ENCODE assay signal across 15 mouse cellular contexts in the genomic region with DNA sequence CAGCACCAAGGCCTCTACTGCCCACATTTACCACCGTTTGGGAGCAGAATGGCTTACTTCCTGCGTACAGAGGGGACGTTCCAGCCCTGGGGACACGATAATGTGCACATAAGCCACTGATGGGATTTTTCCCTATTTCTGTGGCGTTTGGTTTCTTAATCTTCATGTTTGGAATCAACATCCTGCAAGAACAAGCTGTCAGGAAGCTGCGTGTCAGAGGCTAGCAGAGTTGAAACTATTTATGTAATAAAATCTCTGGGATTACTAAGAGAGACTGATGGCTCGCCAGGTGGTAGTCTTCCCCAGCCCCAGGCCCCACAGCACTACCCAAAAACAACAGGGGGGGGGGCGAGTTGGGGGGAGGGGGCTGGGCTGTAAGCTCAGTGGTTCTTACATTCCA. TPM values are rescaled to one million over a fixed set of nuclear protein-coding genes. Genes with fewer than 3 reads are reported as not detected.
DNase-seq lines count a peak whose midpoint lies in the region; ATAC-seq and TF ChIP-seq lines count a peak whose summit lies in the region.
"Had no signal": no experiment of that assay in that cellular context is flagged by ENCODE, and none has a peak within 500 bp of the region (broad histone marks: within the 10 kb centered on the region; RNA-seq: fewer than 3 reads in every experiment).

No protein-coding gene starts in this region.

- H3K4me3 ChIP-seq in embryonic facial prominence, embryonic 12.5 days = no peak overlapping the region
- H3K4me3 ChIP-seq in embryonic facial prominence, embryonic 10.5 days = no peak overlapping the region
- H3K4me3 ChIP-seq in kidney, embryonic 14.5 days (ENCODE audit: low read length) = no peak overlapping the region
- H3K4me3 ChIP-seq in lung, adult 2 months (replicated peaks; ENCODE audit: extremely low read depth, low read depth, low read length) = no peak overlapping the region
- H3K4me3 ChIP-seq in stomach, postnatal 0 days (ENCODE audit: low read depth, low read length) = no peak overlapping the region
- H3K4me3 ChIP-seq: heart, embryonic 12.5 days; limb, embryonic 13.5 days; midbrain, embryonic 15.5 days; neural tube, embryonic 12.5 days had no signal

- H3K4me1 ChIP-seq in embryonic facial prominence, embryonic 12.5 days = peaks cover 71% of the 10 kb centered on the region
- H3K4me1 ChIP-seq in embryonic facial prominence, embryonic 10.5 days = peaks cover 79% of the 10 kb centered on the region
- peaks cover 71% of the 10 kb centered on the region for H3K4me1 ChIP-seq in kidney, embryonic 14.5 days (ENCODE audit: control insufficient read depth, insufficient read depth, low read length)
- peaks cover 48% of the 10 kb centered on the region for H3K4me1 ChIP-seq in lung, adult 2 months (ENCODE audit: control insufficient read depth, insufficient read depth, low read length)
- peaks cover 17% of the 10 kb centered on the region for H3K4me1 ChIP-seq in stomach, postnatal 0 days (replicated peaks; ENCODE audit: control insufficient read depth, insufficient read depth)

- H3K9me3 ChIP-seq in embryonic facial prominence, embryonic 12.5 days = no peaks in the 10 kb centered on the region
- no peaks in the 10 kb centered on the region for H3K9me3 ChIP-seq in embryonic facial prominence, embryonic 10.5 days
- H3K9me3 ChIP-seq in kidney, embryonic 14.5 days (ENCODE audit: control insufficient read depth, low read length) = no peaks in the 10 kb centered on the region
- no peaks in the 10 kb centered on the region for H3K9me3 ChIP-seq in stomach, postnatal 0 days (ENCODE audit: control insufficient read depth, low read length)
- H3K9me3 ChIP-seq: forebrain, embryonic 10.5 days; heart, embryonic 12.5 days; limb, embryonic 13.5 days; midbrain, embryonic 15.5 days; neural tube, embryonic 12.5 days had no signal

- TF ChIP-seq EP300 in stomach, postnatal 0 days (optimal IDR thresholded peaks at IDR 0.05) = no peak

- WGBS in embryonic facial prominence, embryonic 12.5 days = 54% methylated on average over 8 of the region's 8 CpGs
- 67% methylated on average over 8 of the region's 8 CpGs for WGBS in embryonic facial prominence, embryonic 10.5 days
- whole genome bisulfite sequencing in kidney, embryonic 14.5 days = 35% methylated on average over 8 of the region's 8 CpGs
- WGBS in lung, adult 2 months = 23% methylated on average over 8 of the region's 8 CpGs
- 26% methylated on average over 8 of the region's 8 CpGs for WGBS in stomach, postnatal 0 days

- H3K27ac ChIP-seq in embryonic facial prominence, embryonic 12.5 days = peak overlapping the region; percentile 54; the same call in 1 of the 2 replicates
- no peak overlapping the region for H3K27ac ChIP-seq in embryonic facial prominence, embryonic 10.5 days (replicated peaks)
- peak overlapping the region; percentile 90; the same call in 1 of the 2 replicates for H3K27ac ChIP-seq in kidney, embryonic 14.5 days (ENCODE audit: low read depth, low read length)
- peak overlapping the region; percentile 90 for H3K27ac ChIP-seq in stomach, postnatal 0 days (replicated peaks)
- H3K27ac ChIP-seq: neural tube, embryonic 12.5 days had no signal

- no peak overlapping the region for H3K4me2 ChIP-seq in embryonic facial prominence, embryonic 12.5 days (replicated peaks)
- no peak overlapping the region for H3K4me2 ChIP-seq in kidney, embryonic 14.5 days (replicated peaks; ENCODE audit: low read depth, low read length)
- no peak overlapping the region; the same call in 1 of the 2 replicates for H3K4me2 ChIP-seq in stomach, postnatal 0 days (replicated peaks; ENCODE audit: low read depth)
- H3K4me2 ChIP-seq: heart, embryonic 12.5 days; limb, embryonic 13.5 days; midbrain, embryonic 15.5 days; neural tube, embryonic 12.5 days had no signal

- TF ChIP-seq CTCF in lung, adult 2 months (IDR thresholded peaks at IDR 0.05; ENCODE audit: insufficient read depth, low read length) = no peak
- TF ChIP-seq CTCF in stomach, postnatal 0 days (IDR thresholded peaks at IDR 0.05; ENCODE audit: low read depth) = no peak

- no peak for DNase-seq in embryonic facial prominence, embryonic 10.5 days (ENCODE audit: low spot score)
- DNase-seq in kidney, adult 18-20 months = no peak
- DNase-seq in lung, postnatal 10 days = peak; percentile 31
- no peak for DNase-seq in lung, adult 2 months
- peak; percentile 13 for DNase-seq in stomach, postnatal 0 days (ENCODE audit: low spot score)
- DNase-seq: cerebellum, adult 9-10 months had no signal

- no peak for ATAC-seq in embryonic facial prominence, embryonic 12.5 days (ENCODE audit: insufficient number of reproducible peaks, insufficient read depth, low FRiP score, low TSS enrichment)
- no peak for ATAC-seq in kidney, embryonic 14.5 days (ENCODE audit: low FRiP score, low TSS enrichment)
- ATAC-seq in stomach, postnatal 0 days (ENCODE audit: low FRiP score, low TSS enrichment) = no peak
- ATAC-seq in granulocyte monocyte progenitor cell, adult 5-6 weeks (replicated peaks; ENCODE audit: poor library complexity, severe bottlenecking) = no peak
- ATAC-seq: midbrain, embryonic 15.5 days; Patski had no signal

- no peak for TF ChIP-seq POLR2A in lung, adult 2 months (IDR thresholded peaks at IDR 0.05; ENCODE audit: borderline replicate concordance, extremely low read depth, low read depth, low read length)

- H3K36me3 ChIP-seq in embryonic facial prominence, embryonic 12.5 days = peaks cover 7% of the 10 kb centered on the region; the same call in 1 of the 2 replicates
- H3K36me3 ChIP-seq in embryonic facial prominence, embryonic 10.5 days (replicated peaks) = peaks cover 37% of the 10 kb centered on the region
- H3K36me3 ChIP-seq in kidney, embryonic 14.5 days (ENCODE audit: control insufficient read depth, insufficient read depth, low read length) = peaks cover 3% of the 10 kb centered on the region; the same call in 1 of the 2 replicates
- no peaks in the 10 kb centered on the region for H3K36me3 ChIP-seq in stomach, postnatal 0 days (ENCODE audit: control insufficient read depth, insufficient read depth, low read length)
- H3K36me3 ChIP-seq: heart, embryonic 12.5 days; midbrain, embryonic 15.5 days had no signal

- no peaks in the 10 kb centered on the region for H3K27me3 ChIP-seq in embryonic facial prominence, embryonic 12.5 days
- H3K27me3 ChIP-seq in embryonic facial prominence, embryonic 10.5 days (replicated peaks; ENCODE audit: low read depth, poor library complexity, severe bottlenecking) = no peaks in the 10 kb centered on the region
- H3K27me3 ChIP-seq in kidney, embryonic 14.5 days (ENCODE audit: control insufficient read depth, insufficient read depth, low read length) = no peaks in the 10 kb centered on the region
- no peaks in the 10 kb centered on the region for H3K27me3 ChIP-seq in stomach, postnatal 0 days (ENCODE audit: control insufficient read depth, insufficient read depth, low read length)
- H3K27me3 ChIP-seq: heart, embryonic 12.5 days; limb, embryonic 13.5 days; midbrain, embryonic 15.5 days; neural tube, embryonic 12.5 days; Patski had no signal

- no peak overlapping the region for H3K9ac ChIP-seq in embryonic facial prominence, embryonic 12.5 days
- no peak overlapping the region for H3K9ac ChIP-seq in kidney, embryonic 14.5 days (ENCODE audit: low read depth, low read length)
- no peak overlapping the region for H3K9ac ChIP-seq in stomach, postnatal 0 days (ENCODE audit: low read length)
- H3K9ac ChIP-seq: heart, embryonic 12.5 days; midbrain, embryonic 15.5 days; neural tube, embryonic 12.5 days had no signal

RNA-seq across cellular contexts. Expression of a gene that starts 6.3 kb away (rescaled TPM):
- 35.2 and 37.6 TPM in 2 replicates for polyA plus RNA-seq in embryonic facial prominence, embryonic 12.5 days (2016; fragmentation: Nextera tagmentation; extraction: Ambion mirVana)
- 37.4 and 39.0 TPM in 2 replicates for polyA plus RNA-seq in embryonic facial prominence, embryonic 10.5 days (2016; fragmentation: Nextera tagmentation; extraction: Ambion mirVana)
- polyA plus RNA-seq in kidney, embryonic 14.5 days (2014; fragmentation: Nextera tagmentation; extraction: Ambion mirVana) = 23.3 and 46.4 TPM in 2 replicates
- 50.5 and 56.4 TPM in 2 replicates for polyA plus RNA-seq in lung, adult 2 months (2012; rRNA removed)
- polyA plus RNA-seq in stomach, postnatal 0 days (2015; fragmentation: Nextera tagmentation; extraction: Ambion mirVana) = 28.6 and 29.6 TPM in 2 replicates
- total RNA-seq in granulocyte monocyte progenitor cell, adult 5-6 weeks (2014; fragmentation: Nextera tagmentation) = 41.1 and 54.8 TPM in 2 replicates
- total RNA-seq in granulocyte monocyte progenitor cell, adult 5-6 weeks (2017) = 58.0 and 63.0 TPM in 2 replicates

RNA-seq across cellular contexts. Expression of a gene that starts 14.5 kb away (rescaled TPM):
- 31.6 and 32.1 TPM in 2 replicates for polyA plus RNA-seq in embryonic facial prominence, embryonic 12.5 days (2016; fragmentation: Nextera tagmentation; extraction: Ambion mirVana)
- 29.3 and 30.6 TPM in 2 replicates for polyA plus RNA-seq in embryonic facial prominence, embryonic 10.5 days (2016; fragmentation: Nextera tagmentation; extraction: Ambion mirVana)
- 22.0 and 26.8 TPM in 2 replicates for polyA plus RNA-seq in kidney, embryonic 14.5 days (2014; fragmentation: Nextera tagmentation; extraction: Ambion mirVana)
- 13.8 and 14.2 TPM in 2 replicates for polyA plus RNA-seq in lung, adult 2 months (2012; rRNA removed)
- 9.8 and 11.5 TPM in 2 replicates for polyA plus RNA-seq in stomach, postnatal 0 days (2015; fragmentation: Nextera tagmentation; extraction: Ambion mirVana)
- 16.5 and 18.6 TPM in 2 replicates for total RNA-seq in granulocyte monocyte progenitor cell, adult 5-6 weeks (2014; fragmentation: Nextera tagmentation)
- 7.2 and 7.8 TPM in 2 replicates for total RNA-seq in granulocyte monocyte progenitor cell, adult 5-6 weeks (2017)

RNA-seq across cellular contexts. Expression of a gene that starts 45.1 kb away (rescaled TPM):
- polyA plus RNA-seq in embryonic facial prominence, embryonic 12.5 days (2016; fragmentation: Nextera tagmentation; extraction: Ambion mirVana) = 0.14 TPM in 1 of 2 replicates, not detected in the other
- 0.05 and 0.11 TPM in 2 replicates for polyA plus RNA-seq in embryonic facial prominence, embryonic 10.5 days (2016; fragmentation: Nextera tagmentation; extraction: Ambion mirVana)
- polyA plus RNA-seq in kidney, embryonic 14.5 days (2014; fragmentation: Nextera tagmentation; extraction: Ambion mirVana) = 0.27 and 0.95 TPM in 2 replicates
- not detected in 2 replicates for polyA plus RNA-seq in lung, adult 2 months (2012; rRNA removed)
- polyA plus RNA-seq in stomach, postnatal 0 days (2015; fragmentation: Nextera tagmentation; extraction: Ambion mirVana) = 0.05 and 0.11 TPM in 2 replicates
- total RNA-seq in granulocyte monocyte progenitor cell, adult 5-6 weeks (2014; fragmentation: Nextera tagmentation) = not detected in 2 replicates
- total RNA-seq in granulocyte monocyte progenitor cell, adult 5-6 weeks (2017) = not detected in 2 replicates
- polyA plus RNA-seq: heart, embryonic 12.5 days; Patski had no signal

RNA-seq across cellular contexts. Expression of a gene that starts 55.1 kb away (rescaled TPM):
- 79.8 and 84.5 TPM in 2 replicates for polyA plus RNA-seq in embryonic facial prominence, embryonic 12.5 days (2016; fragmentation: Nextera tagmentation; extraction: Ambion mirVana)
- 65.6 and 69.4 TPM in 2 replicates for polyA plus RNA-seq in embryonic facial prominence, embryonic 10.5 days (2016; fragmentation: Nextera tagmentation; extraction: Ambion mirVana)
- 64.4 and 79.8 TPM in 2 replicates for polyA plus RNA-seq in kidney, embryonic 14.5 days (2014; fragmentation: Nextera tagmentation; extraction: Ambion mirVana)
- polyA plus RNA-seq in lung, adult 2 months (2012; rRNA removed) = 76.7 and 85.5 TPM in 2 replicates
- 77.7 and 81.1 TPM in 2 replicates for polyA plus RNA-seq in stomach, postnatal 0 days (2015; fragmentation: Nextera tagmentation; extraction: Ambion mirVana)
- total RNA-seq in granulocyte monocyte progenitor cell, adult 5-6 weeks (2014; fragmentation: Nextera tagmentation) = 30.6 and 52.4 TPM in 2 replicates
- 45.5 and 54.2 TPM in 2 replicates for total RNA-seq in granulocyte monocyte progenitor cell, adult 5-6 weeks (2017)

Comparison
In these comparisons a context has a peak if more than half of its experiments do, and no peak if none do; other contexts are left out.
1. DNase-seq: peak in lung, postnatal 10 days (single experiment) and stomach, postnatal 0 days (single experiment); none in embryonic facial prominence, embryonic 10.5 days (single experiment), kidney, adult 18-20 months (single experiment) and lung, adult 2 months (single experiment).